Mouse (Mus musculus): ENCODE results near the gene Clcn3.

GRCm38 (mm10) chr8:60867468-60868115 lies 115.5 kb downstream of the Clcn3 start:
- no peak for TF ChIP-seq POLR2A (IDR thresholded peaks at IDR 0.05; ENCODE audit: low read depth, low read length)
- TF ChIP-seq CTCF (conservative IDR thresholded peaks at IDR 0.05; ENCODE audit: insufficient read depth, insufficient read length, low read depth, low read length): no peak
